ENCODE assay signal across 11 mouse cellular contexts in the genomic region with DNA sequence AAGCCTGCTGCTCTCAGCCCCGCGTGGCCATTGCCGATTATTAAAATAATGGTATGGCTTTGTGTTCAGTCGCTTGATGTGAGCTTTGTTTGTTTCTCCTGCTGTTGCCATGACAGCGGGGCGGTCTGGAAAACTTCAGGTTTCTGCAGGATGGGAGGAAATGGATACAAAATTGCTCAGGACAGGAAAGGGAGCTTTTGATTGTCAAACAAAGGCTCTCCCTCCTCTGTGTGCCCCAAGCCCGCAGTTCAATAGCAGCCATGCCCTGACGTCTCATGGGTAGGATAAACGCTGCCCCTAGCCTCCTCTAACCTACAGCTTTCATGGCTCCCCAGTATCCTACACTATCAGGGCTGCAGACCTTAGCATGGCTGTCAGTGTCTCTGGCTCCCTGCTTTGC. TPM values are rescaled to one million over a fixed set of nuclear protein-coding genes. Genes with fewer than 3 reads are reported as not detected.
DNase-seq lines count a peak whose midpoint lies in the region; ATAC-seq and TF ChIP-seq lines count a peak whose summit lies in the region.
"Had no signal": no experiment of that assay in that cellular context is flagged by ENCODE, and none has a peak within 500 bp of the region (broad histone marks: within the 10 kb centered on the region; RNA-seq: fewer than 3 reads in every experiment).

No protein-coding gene starts in this region.

- H3K4me1 ChIP-seq in heart, postnatal 0 days (ENCODE audit: control insufficient read depth, insufficient read depth): no peaks in the 10 kb centered on the region
- H3K4me1 ChIP-seq in embryonic facial prominence, embryonic 11.5 days (ENCODE audit: control insufficient read depth, insufficient read depth, low read length): no peaks in the 10 kb centered on the region
- peaks cover 14% of the 10 kb centered on the region for H3K4me1 ChIP-seq in hindbrain, postnatal 0 days (ENCODE audit: insufficient read depth, low read length)
- peaks cover 14% of the 10 kb centered on the region for H3K4me1 ChIP-seq in neural tube, embryonic 13.5 days (replicated peaks)
- H3K4me1 ChIP-seq: embryonic facial prominence, embryonic 15.5 days; liver, embryonic 15.5 days had no signal

- TF ChIP-seq EP300 in heart, postnatal 0 days (IDR thresholded peaks at IDR 0.05; ENCODE audit: low read depth): no peak

- H3K9me3 ChIP-seq in heart, postnatal 0 days (replicated peaks; ENCODE audit: control insufficient read depth, low read length): no peaks in the 10 kb centered on the region
- no peaks in the 10 kb centered on the region for H3K9me3 ChIP-seq in embryonic facial prominence, embryonic 11.5 days (replicated peaks; ENCODE audit: control insufficient read depth, low read length)
- H3K9me3 ChIP-seq in hindbrain, postnatal 0 days (ENCODE audit: low read length): no peaks in the 10 kb centered on the region
- no peaks in the 10 kb centered on the region for H3K9me3 ChIP-seq in neural tube, embryonic 13.5 days
- H3K9me3 ChIP-seq: embryonic facial prominence, embryonic 15.5 days; liver, embryonic 15.5 days had no signal

- H3K4me2 ChIP-seq in heart, postnatal 0 days (ENCODE audit: low read depth, low read length): no peak overlapping the region
- H3K4me2 ChIP-seq in embryonic facial prominence, embryonic 11.5 days (ENCODE audit: low read depth, low read length): no peak overlapping the region
- H3K4me2 ChIP-seq in hindbrain, postnatal 0 days (ENCODE audit: low read depth, low read length): no peak overlapping the region
- H3K4me2 ChIP-seq in neural tube, embryonic 13.5 days: no peak overlapping the region
- H3K4me2 ChIP-seq: embryonic facial prominence, embryonic 15.5 days; liver, embryonic 15.5 days had no signal

- no peak overlapping the region for H3K4me3 ChIP-seq in heart, postnatal 0 days (ENCODE audit: low read depth, low read length)
- no peak overlapping the region for H3K4me3 ChIP-seq in embryonic facial prominence, embryonic 11.5 days (ENCODE audit: low read depth, low read length)
- H3K4me3 ChIP-seq in hindbrain, postnatal 0 days (ENCODE audit: low read length): no peak overlapping the region
- no peak overlapping the region for H3K4me3 ChIP-seq in neural tube, embryonic 13.5 days
- H3K4me3 ChIP-seq: embryonic facial prominence, embryonic 15.5 days; liver, embryonic 15.5 days had no signal

- no peak overlapping the region for H3K27ac ChIP-seq in heart, postnatal 0 days (ENCODE audit: low read depth)
- no peak overlapping the region for H3K27ac ChIP-seq in embryonic facial prominence, embryonic 11.5 days (replicated peaks; ENCODE audit: low read depth, low read length)
- no peak overlapping the region for H3K27ac ChIP-seq in hindbrain, postnatal 0 days
- no peak overlapping the region for H3K27ac ChIP-seq in neural tube, embryonic 13.5 days (replicated peaks)
- H3K27ac ChIP-seq: embryonic facial prominence, embryonic 15.5 days; liver, embryonic 15.5 days had no signal

- peak; percentile 52 for DNase-seq in heart, postnatal 0 days (ENCODE audit: low spot score)
- no peak for DNase-seq in heart, postnatal 14 days
- DNase-seq in embryonic facial prominence, embryonic 11.5 days (ENCODE audit: low spot score): peak; percentile 63
- DNase-seq in hindbrain, postnatal 0 days (ENCODE audit: low spot score): peak; percentile 61
- DNase-seq in right cerebral cortex, postnatal 36 days (ENCODE audit: low spot score in 2 of 2): no peak
- no peak for DNase-seq in kidney, adult 9 months
- DNase-seq: thymus, postnatal 14 days had no signal

- no peak overlapping the region for H3K9ac ChIP-seq in heart, postnatal 0 days (replicated peaks; ENCODE audit: low read depth, low read length)
- no peak overlapping the region for H3K9ac ChIP-seq in embryonic facial prominence, embryonic 11.5 days (replicated peaks; ENCODE audit: low read length)
- H3K9ac ChIP-seq in hindbrain, postnatal 0 days (replicated peaks; ENCODE audit: low read length): no peak overlapping the region
- no peak overlapping the region for H3K9ac ChIP-seq in neural tube, embryonic 13.5 days
- H3K9ac ChIP-seq: embryonic facial prominence, embryonic 15.5 days; liver, embryonic 15.5 days had no signal

- WGBS in heart, postnatal 0 days: 29% methylated on average over 9 of the region's 9 CpGs
- 26% methylated on average over 9 of the region's 9 CpGs for WGBS in embryonic facial prominence, embryonic 11.5 days
- 12% methylated on average over 9 of the region's 9 CpGs for WGBS in hindbrain, postnatal 0 days
- WGBS in neural tube, embryonic 13.5 days: 25% methylated on average over 9 of the region's 9 CpGs

- no peak for TF ChIP-seq CTCF in heart, postnatal 0 days (IDR thresholded peaks at IDR 0.05; ENCODE audit: low read depth)
- TF ChIP-seq CTCF in hindbrain, postnatal 0 days (IDR thresholded peaks at IDR 0.05; ENCODE audit: low read depth): no peak

- H3K36me3 ChIP-seq in heart, postnatal 0 days (replicated peaks; ENCODE audit: control insufficient read depth, insufficient read depth, low read length): no peaks in the 10 kb centered on the region
- no peaks in the 10 kb centered on the region for H3K36me3 ChIP-seq in embryonic facial prominence, embryonic 11.5 days (replicated peaks; ENCODE audit: control insufficient read depth, insufficient read depth, low read depth, low read length)
- H3K36me3 ChIP-seq in hindbrain, postnatal 0 days (ENCODE audit: insufficient read depth, low read length): no peaks in the 10 kb centered on the region
- H3K36me3 ChIP-seq in neural tube, embryonic 13.5 days: no peaks in the 10 kb centered on the region
- H3K36me3 ChIP-seq: embryonic facial prominence, embryonic 15.5 days; liver, embryonic 15.5 days had no signal

- 0 out of 2 replicates have a peak, but pooled peaks have one; percentile 4 for ATAC-seq in heart, postnatal 0 days (ENCODE audit: insufficient read depth, low read depth)
- ATAC-seq in embryonic facial prominence, embryonic 11.5 days (replicated peaks; ENCODE audit: insufficient number of reproducible peaks, low FRiP score, low TSS enrichment, low read depth): no peak
- 0 out of 2 replicates have a peak, but pooled peaks have one; percentile 30 for ATAC-seq in hindbrain, postnatal 0 days
- 0 out of 2 replicates have a peak, but pooled peaks have one; percentile 33 for ATAC-seq in neural tube, embryonic 13.5 days (ENCODE audit: low read depth)
- no peak for ATAC-seq in frontal cortex, adult (ENCODE audit: low TSS enrichment)

- intact Hi-C loops in heart, postnatal 14 days (cut with DNase I): no loop called here

- peaks cover 52% of the 10 kb centered on the region for H3K27me3 ChIP-seq in heart, postnatal 0 days (ENCODE audit: control insufficient read depth, insufficient read depth, low read length)
- H3K27me3 ChIP-seq in embryonic facial prominence, embryonic 11.5 days (ENCODE audit: control insufficient read depth, insufficient read depth, low read length): peaks cover 6% of the 10 kb centered on the region
- H3K27me3 ChIP-seq in hindbrain, postnatal 0 days (ENCODE audit: insufficient read depth, low read length): no peaks in the 10 kb centered on the region
- H3K27me3 ChIP-seq in neural tube, embryonic 13.5 days: peaks cover 23% of the 10 kb centered on the region

RNA-seq across cellular contexts. Expression of gene Sez6l, which starts 6.3 kb away (rescaled TPM):
- total RNA-seq in heart, postnatal 0 days (2014; rRNA removed; ENCODE audit: low replicate concordance): 0.23 TPM in 1 of 2 replicates, not detected in the other
- 0.10 and 0.21 TPM in 2 replicates for polyA plus RNA-seq in heart, postnatal 0 days (2015; fragmentation: Nextera tagmentation; extraction: Ambion mirVana)
- total RNA-seq in heart, postnatal 14 days (2021): under 1 TPM; 0.36 to 0.41 TPM
- polyA plus RNA-seq in embryonic facial prominence, embryonic 11.5 days (2014; fragmentation: Nextera tagmentation; extraction: Ambion mirVana): 0.48 and 0.96 TPM in 2 replicates
- 80.1 and 93.5 TPM in 2 replicates for total RNA-seq in hindbrain, postnatal 0 days (2014; rRNA removed)
- polyA plus RNA-seq in hindbrain, postnatal 0 days (2015; fragmentation: Nextera tagmentation; extraction: Ambion mirVana): 39.5 and 43.5 TPM in 2 replicates
- 21.8 and 24.8 TPM in 2 replicates for polyA plus RNA-seq in neural tube, embryonic 13.5 days (2015; fragmentation: Nextera tagmentation; extraction: Ambion mirVana)

Comparison
In these comparisons a context has a peak if more than half of its experiments do, and no peak if none do; other contexts are left out.
1. DNase-seq: peak in heart, postnatal 0 days (single experiment), embryonic facial prominence, embryonic 11.5 days (single experiment) and hindbrain, postnatal 0 days (single experiment); none in heart, postnatal 14 days (0 of 2), right cerebral cortex, postnatal 36 days (0 of 2) and kidney, adult 9 months (single experiment).
2. ATAC-seq: peak in heart, postnatal 0 days (single experiment), hindbrain, postnatal 0 days (single experiment) and neural tube, embryonic 13.5 days (single experiment); none in embryonic facial prominence, embryonic 11.5 days (single experiment) and frontal cortex, adult (single experiment).
3. RNA of gene Sez6l, which starts 6.3 kb away (polyA plus RNA-seq): 39.5 to 43.5 TPM in hindbrain, postnatal 0 days and 21.8 to 24.8 TPM in neural tube, embryonic 13.5 days; 0.48 to 0.96 TPM in embryonic facial prominence, embryonic 11.5 days and 0.10 to 0.21 TPM in heart, postnatal 0 days; every median in the first group is over 10 times any median in the second.